Mouse (Mus musculus) C2C12 (cell line): ENCODE data around the gene Tctex1d2.

Experiments used
- CEBPB ChIP-seq: IDR thresholded peaks from one replicate; pipeline ENCODE4 v1.6.1; 2011; ENCODE audit warnings: low read depth, mild to moderate bottlenecking, control low read depth, moderate library complexity
- CTCF ChIP-seq: IDR thresholded peaks from one replicate; pipeline ENCODE4 v1.5.1; 2011; ENCODE audit not compliant: control insufficient read depth, insufficient read depth, insufficient read length
- MAX ChIP-seq: IDR thresholded peaks from one replicate; pipeline ENCODE4 v1.6.1; 2011; ENCODE audit warnings: mild to moderate bottlenecking, control low read depth
- MYOD1 ChIP-seq: IDR thresholded peaks from one replicate; pipeline ENCODE4 v1.6.1; 2011; ENCODE audit warnings: low read depth; ENCODE audit not compliant: control insufficient read depth, insufficient read length
- USF1 ChIP-seq: IDR thresholded peaks from one replicate; pipeline ENCODE4 v1.6.1; 2011; ENCODE audit warnings: low read depth, mild to moderate bottlenecking, control low read depth, moderate library complexity

DNA sequence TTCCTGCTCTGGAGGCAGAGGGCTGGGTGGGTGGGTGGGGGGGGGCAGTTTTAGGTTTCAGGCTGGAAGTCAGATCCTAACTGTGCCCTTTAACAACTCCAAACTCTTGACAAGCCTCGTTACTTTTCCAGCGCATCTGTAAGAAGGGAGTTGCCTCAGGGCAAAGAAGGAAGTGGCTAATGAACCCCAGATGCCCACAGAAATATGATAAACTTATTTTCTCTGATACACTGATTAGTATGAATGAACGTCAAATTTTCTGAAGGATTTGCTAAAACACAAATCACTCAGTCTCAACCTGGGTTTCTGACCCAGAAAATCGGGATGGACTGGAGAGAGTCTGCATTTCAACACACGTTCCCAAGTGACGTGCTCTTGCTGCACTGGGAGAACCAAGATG lies 12.8 kb upstream of the Tctex1d2 start:
- TF ChIP-seq CTCF (no peak), USF1 (no peak), CEBPB (no peak), MYOD1 (no peak), MAX (no peak)
